Mouse (Mus musculus): ENCODE results near the gene Srgn.

- TF ChIP-seq POLR2A (IDR thresholded peaks at IDR 0.05; ENCODE audit: insufficient read depth, low read length) (no peak), CTCF (IDR thresholded peaks at IDR 0.05; ENCODE audit: low read depth, low read length) (no peak)
Observed at GRCm38 (mm10) chr10:62546441-62546840, 19.2 kb upstream of the Srgn start.
